8 mouse cellular contexts compared by ENCODE assay signal in genomic region chr4:144898036-144898649, GRCm38 (mm10). TPM values are rescaled to one million over a fixed set of nuclear protein-coding genes. Genes with fewer than 3 reads are reported as not detected.
A peak's percentile ranks its signal among the peaks of the same experiment; 100 is the strongest.
DNase-seq lines count a peak whose midpoint lies in the region; ATAC-seq and TF ChIP-seq lines count a peak whose summit lies in the region.

No protein-coding gene starts in this region.

- 59% methylated on average over 6 of the region's 6 CpGs for WGBS in limb, embryonic 13.5 days
- 75% methylated on average over 6 of the region's 6 CpGs for WGBS in limb, embryonic 10.5 days
- 47% methylated on average over 6 of the region's 6 CpGs for WGBS in heart, embryonic 16.5 days
- 66% methylated on average over 6 of the region's 6 CpGs for WGBS in limb, embryonic 14.5 days
- 43% methylated on average over 6 of the region's 6 CpGs for WGBS in stomach, embryonic 16.5 days

- no peak for ATAC-seq in limb, embryonic 13.5 days (ENCODE audit: low FRiP score, low read depth)
- ATAC-seq in heart, embryonic 16.5 days (replicated peaks; ENCODE audit: extremely low read depth, insufficient read depth, low FRiP score), result peak; percentile 66
- no peak for ATAC-seq in limb, embryonic 14.5 days (ENCODE audit: low FRiP score, low read depth)
- ATAC-seq in stomach, embryonic 16.5 days (ENCODE audit: insufficient read depth, low FRiP score), result peak; percentile 42; the same call in 1 of the 2 replicates
- no peak for ATAC-seq in erythroblast, adult 5-6 weeks (replicated peaks; ENCODE audit: low FRiP score, poor library complexity, severe bottlenecking)

- DNase-seq in limb, embryonic 10.5 days (ENCODE audit: low spot score), result no peak
- peak; percentile 54 for DNase-seq in limb, embryonic 14.5 days (ENCODE audit: low spot score)
- no peak for DNase-seq in retina, embryonic 14.5 days (ENCODE audit: low spot score)
- no peak for DNase-seq in cerebellum, postnatal 25 days

- H3K4me1 ChIP-seq in limb, embryonic 13.5 days, result peaks cover 46% of the 10 kb centered on the region
- peaks cover 42% of the 10 kb centered on the region for H3K4me1 ChIP-seq in limb, embryonic 10.5 days
- H3K4me1 ChIP-seq in heart, embryonic 16.5 days (ENCODE audit: control insufficient read depth, insufficient read depth, low read length), result peaks cover 33% of the 10 kb centered on the region
- peaks cover 25% of the 10 kb centered on the region for H3K4me1 ChIP-seq in limb, embryonic 14.5 days (ENCODE audit: control insufficient read depth, insufficient read depth, low read length)
- peaks cover 51% of the 10 kb centered on the region for H3K4me1 ChIP-seq in stomach, embryonic 16.5 days (ENCODE audit: control insufficient read depth, insufficient read depth, low read length)

- H3K9ac ChIP-seq in limb, embryonic 13.5 days, result no peak overlapping the region
- no peak overlapping the region for H3K9ac ChIP-seq in heart, embryonic 16.5 days (ENCODE audit: low read length)
- no peak overlapping the region for H3K9ac ChIP-seq in limb, embryonic 14.5 days (ENCODE audit: low read depth, low read length, severe bottlenecking)
- no peak overlapping the region for H3K9ac ChIP-seq in stomach, embryonic 16.5 days (ENCODE audit: low read length)

- H3K36me3 ChIP-seq in limb, embryonic 13.5 days, result peaks cover 47% of the 10 kb centered on the region
- peaks cover 30% of the 10 kb centered on the region for H3K36me3 ChIP-seq in limb, embryonic 10.5 days
- no peaks in the 10 kb centered on the region for H3K36me3 ChIP-seq in heart, embryonic 16.5 days (ENCODE audit: control insufficient read depth, insufficient read depth)
- H3K36me3 ChIP-seq in limb, embryonic 14.5 days (ENCODE audit: control insufficient read depth, insufficient read depth, low read length), result peaks cover 28% of the 10 kb centered on the region
- no peaks in the 10 kb centered on the region for H3K36me3 ChIP-seq in stomach, embryonic 16.5 days (ENCODE audit: control insufficient read depth, insufficient read depth, low read length)

- H3K4me3 ChIP-seq in limb, embryonic 13.5 days, result no peak overlapping the region
- no peak overlapping the region for H3K4me3 ChIP-seq in limb, embryonic 10.5 days
- H3K4me3 ChIP-seq in heart, embryonic 16.5 days (ENCODE audit: low read length), result no peak overlapping the region
- no peak overlapping the region for H3K4me3 ChIP-seq in limb, embryonic 14.5 days (replicated peaks; ENCODE audit: low read length)
- H3K4me3 ChIP-seq in stomach, embryonic 16.5 days (replicated peaks; ENCODE audit: low read length), result no peak overlapping the region

- H3K9me3 ChIP-seq in limb, embryonic 13.5 days, result no peaks in the 10 kb centered on the region
- H3K9me3 ChIP-seq in limb, embryonic 10.5 days (replicated peaks), result no peaks in the 10 kb centered on the region
- H3K9me3 ChIP-seq in heart, embryonic 16.5 days (replicated peaks; ENCODE audit: control insufficient read depth, low read length), result no peaks in the 10 kb centered on the region
- no peaks in the 10 kb centered on the region for H3K9me3 ChIP-seq in limb, embryonic 14.5 days (ENCODE audit: control insufficient read depth, low read length)
- no peaks in the 10 kb centered on the region for H3K9me3 ChIP-seq in stomach, embryonic 16.5 days (replicated peaks; ENCODE audit: control insufficient read depth, low read length)

- H3K4me2 ChIP-seq in limb, embryonic 13.5 days (replicated peaks), result 0 out of 2 replicates have a peak overlapping the region, but pooled peaks have one; percentile 89
- no peak overlapping the region for H3K4me2 ChIP-seq in heart, embryonic 16.5 days (ENCODE audit: low read depth, low read length)
- no peak overlapping the region for H3K4me2 ChIP-seq in limb, embryonic 14.5 days (replicated peaks; ENCODE audit: low read depth, low read length, severe bottlenecking)
- no peak overlapping the region for H3K4me2 ChIP-seq in stomach, embryonic 16.5 days (ENCODE audit: low read depth, low read length)

- H3K27me3 ChIP-seq in limb, embryonic 13.5 days, result no peaks in the 10 kb centered on the region
- 0 out of 2 replicates have a peak, but pooled peaks cover 6% of the 10 kb centered on the region for H3K27me3 ChIP-seq in limb, embryonic 10.5 days (ENCODE audit: low read depth, poor library complexity, severe bottlenecking)
- H3K27me3 ChIP-seq in heart, embryonic 16.5 days (ENCODE audit: control insufficient read depth, insufficient read depth, low read length), result no peaks in the 10 kb centered on the region
- H3K27me3 ChIP-seq in limb, embryonic 14.5 days (ENCODE audit: control insufficient read depth, insufficient read depth, low read length), result no peaks in the 10 kb centered on the region
- no peaks in the 10 kb centered on the region for H3K27me3 ChIP-seq in stomach, embryonic 16.5 days (ENCODE audit: control insufficient read depth, insufficient read depth, low read length)

- no peak overlapping the region for H3K27ac ChIP-seq in limb, embryonic 13.5 days
- H3K27ac ChIP-seq in limb, embryonic 10.5 days, result no peak overlapping the region
- H3K27ac ChIP-seq in heart, embryonic 16.5 days (ENCODE audit: low read length), result peak overlapping the region; percentile 58
- H3K27ac ChIP-seq in limb, embryonic 14.5 days (replicated peaks; ENCODE audit: low read depth, low read length), result no peak overlapping the region
- peak overlapping the region; percentile 73 for H3K27ac ChIP-seq in stomach, embryonic 16.5 days (ENCODE audit: low read length)

- TF ChIP-seq POLR2A in limb, embryonic 14.5 days (IDR thresholded peaks at IDR 0.05; ENCODE audit: borderline replicate concordance, extremely low read depth, insufficient read depth, insufficient read length), result no peak

RNA-seq across cellular contexts. Expression of gene Dhrs3, which starts 5.5 kb away (rescaled TPM):
- 113 and 140 TPM in 2 replicates for polyA plus RNA-seq in limb, embryonic 13.5 days (2015; fragmentation: Nextera tagmentation; extraction: Ambion mirVana)
- polyA plus RNA-seq in limb, embryonic 10.5 days (2016; fragmentation: Nextera tagmentation; extraction: Ambion mirVana), result 29.5 and 49.8 TPM in 2 replicates
- 36.8 and 37.0 TPM in 2 replicates for polyA plus RNA-seq in heart, embryonic 16.5 days (2015; fragmentation: Nextera tagmentation; extraction: Ambion mirVana)
- 69.7 and 80.0 TPM in 2 replicates for polyA plus RNA-seq in limb, embryonic 14.5 days (2012; rRNA removed)
- polyA plus RNA-seq in limb, embryonic 14.5 days (2014; fragmentation: Nextera tagmentation; extraction: Ambion mirVana), result 121 and 134 TPM in 2 replicates
- 118 and 119 TPM in 2 replicates for polyA plus RNA-seq in stomach, embryonic 16.5 days (2015; fragmentation: Nextera tagmentation; extraction: Ambion mirVana)
- total RNA-seq in erythroblast, adult 5-6 weeks (2015; ENCODE audit: low replicate concordance), result 13.6 and 14.4 TPM in 2 replicates
- 10.3 and 16.5 TPM in 2 replicates for total RNA-seq in erythroblast, adult 5-6 weeks (2017; ENCODE audit: low replicate concordance)

Comparison
In these comparisons a context has a peak if more than half of its experiments do, and no peak if none do; other contexts are left out.
1. ATAC-seq: peak in heart, embryonic 16.5 days (single experiment) and stomach, embryonic 16.5 days (single experiment); none in limb, embryonic 13.5 days (single experiment), limb, embryonic 14.5 days (single experiment) and erythroblast, adult 5-6 weeks (single experiment).
2. H3K27ac ChIP-seq: peak in heart, embryonic 16.5 days (single experiment) and stomach, embryonic 16.5 days (single experiment); none in limb, embryonic 13.5 days (single experiment), limb, embryonic 10.5 days (single experiment) and limb, embryonic 14.5 days (single experiment).